Mouse (Mus musculus) E14TG2a.4 (cell line): ENCODE results near the gene Ralgapa2.

ENCODE experiments used
- H3K27me3 ChIP-seq: 2 replicates; pipeline ENCODE4 v1.6.1; 2014; ENCODE audit warnings: low read length, control low read depth; ENCODE audit not compliant: insufficient read depth
- H3K36me3 ChIP-seq: 2 replicates; pipeline ENCODE4 v1.6.1; 2014; ENCODE audit warnings: low read length, control low read depth; ENCODE audit not compliant: insufficient read depth
- H3K4me1 ChIP-seq: replicated peaks from 2 replicates; pipeline ENCODE4 v1.6.1; 2014; ENCODE audit warnings: low read depth, low read length, control low read depth
- H3K4me3 ChIP-seq: replicated peaks from 2 replicates; pipeline ENCODE4 v1.5.1; 2014; ENCODE audit warnings: mild to moderate bottlenecking, low read length
- H3K9me3 ChIP-seq: 2 replicates; pipeline ENCODE4 v1.6.1; 2014; ENCODE audit warnings: low read length, control low read depth
- CTCF ChIP-seq: conservative IDR thresholded peaks from 2 replicates; pipeline ENCODE4 v1.5.1; 2014; ENCODE audit warnings: low read length
- NANOG ChIP-seq: IDR thresholded peaks from 2 replicates; pipeline ENCODE4 v1.6.1; 2014; ENCODE audit warnings: borderline replicate concordance, low read length, mixed read lengths
- POU5F1 ChIP-seq: IDR thresholded peaks from 2 replicates; pipeline ENCODE4 v1.6.1; 2014; ENCODE audit warnings: low read length, borderline replicate concordance

The Ralgapa2 gene

DNA sequence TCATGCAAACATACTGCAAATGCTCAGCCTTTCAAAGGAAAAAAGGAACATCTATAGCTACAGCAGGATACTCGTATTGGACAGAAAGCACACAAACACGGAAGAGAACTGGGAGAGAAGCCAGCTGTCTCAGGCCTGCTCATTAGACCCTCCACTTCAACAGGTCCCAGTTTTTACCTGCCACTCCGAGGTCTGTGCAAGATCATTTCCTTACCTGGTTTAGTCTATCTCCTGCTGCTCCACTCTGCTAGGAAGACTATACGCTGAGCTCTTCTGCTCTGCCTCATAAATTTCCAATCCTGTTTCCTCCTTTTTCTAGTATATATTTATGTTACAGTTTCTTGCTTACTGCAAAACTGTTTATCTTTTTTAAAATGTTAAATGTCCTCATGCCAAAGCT lies 70.4 kb downstream of the Ralgapa2 start:
- H3K27me3 ChIP-seq, result no peaks in the 10 kb centered on the region
- no peaks in the 10 kb centered on the region for H3K4me1 ChIP-seq
- H3K36me3 ChIP-seq, result peaks cover 17% of the 10 kb centered on the region
- H3K9me3 ChIP-seq, result no peaks in the 10 kb centered on the region
- H3K4me3 ChIP-seq, result no peak overlapping the region
- TF ChIP-seq CTCF (no peak), NANOG (no peak), POU5F1 (no peak)

DNA sequence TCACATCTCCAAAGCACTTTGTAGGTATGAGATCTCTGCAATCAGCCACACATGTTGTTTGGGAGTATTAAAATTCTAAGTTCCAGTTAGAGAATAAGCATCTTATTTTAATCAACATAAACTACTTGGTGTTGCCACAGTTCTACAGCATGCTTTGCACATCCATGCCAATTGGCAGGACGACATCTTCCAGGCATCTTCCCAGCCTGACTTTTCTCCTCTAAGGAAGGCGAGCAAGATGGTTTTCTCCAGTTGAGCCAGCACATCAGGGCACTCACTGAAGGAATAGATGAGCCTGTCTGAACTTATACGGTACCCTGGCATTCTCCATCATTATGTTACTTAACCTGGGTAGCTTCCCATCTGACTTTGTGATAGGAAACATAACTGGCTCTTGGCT lies 83.4 kb downstream of the Ralgapa2 start:
- H3K4me3 ChIP-seq, result no peak overlapping the region
- H3K27me3 ChIP-seq, result no peaks in the 10 kb centered on the region
- H3K9me3 ChIP-seq, result no peaks in the 10 kb centered on the region
- peaks cover 20% of the 10 kb centered on the region for H3K36me3 ChIP-seq
- no peak for TF ChIP-seq CTCF
- no peak for TF ChIP-seq POU5F1
- no peak for TF ChIP-seq NANOG
- H3K4me1 ChIP-seq, result no peaks in the 10 kb centered on the region

- TF ChIP-seq POU5F1, result no peak
- no peak for TF ChIP-seq CTCF
- Histone ChIP-seq H3K9me3 (no peaks in the 10 kb centered on the region), H3K4me1 (no peaks in the 10 kb centered on the region), H3K4me3 (no peak overlapping the region), H3K36me3 (peaks cover 20% of the 10 kb centered on the region), H3K27me3 (no peaks in the 10 kb centered on the region)
Observed at GRCm38 (mm10) chr2:146427380-146427779, 84.8 kb downstream of the Ralgapa2 start.

DNA sequence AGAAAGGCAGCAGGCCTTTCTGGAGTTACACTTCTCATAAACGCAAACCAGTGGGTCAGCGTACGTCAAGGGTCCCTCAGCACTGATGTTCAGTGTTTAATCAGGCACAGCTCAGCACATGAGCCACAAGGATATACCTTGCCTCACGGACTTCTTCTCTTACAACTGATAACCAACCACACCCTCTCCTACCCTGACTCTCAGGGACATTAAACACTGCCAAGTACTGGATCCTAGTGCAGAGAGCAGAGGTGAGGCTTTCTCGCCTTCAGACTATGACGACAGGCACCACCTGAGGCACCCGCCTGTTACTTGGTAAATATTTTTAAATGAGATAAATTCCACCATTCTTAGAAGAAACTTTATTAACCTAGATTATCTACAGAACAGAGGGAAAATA lies 85.8 kb downstream of the Ralgapa2 start:
- H3K36me3 ChIP-seq, result peaks cover 20% of the 10 kb centered on the region
- H3K4me1 ChIP-seq, result no peaks in the 10 kb centered on the region
- TF ChIP-seq POU5F1 (no peak), NANOG (no peak), CTCF (no peak)
- no peaks in the 10 kb centered on the region for H3K9me3 ChIP-seq
- no peaks in the 10 kb centered on the region for H3K27me3 ChIP-seq
- no peak overlapping the region for H3K4me3 ChIP-seq

DNA sequence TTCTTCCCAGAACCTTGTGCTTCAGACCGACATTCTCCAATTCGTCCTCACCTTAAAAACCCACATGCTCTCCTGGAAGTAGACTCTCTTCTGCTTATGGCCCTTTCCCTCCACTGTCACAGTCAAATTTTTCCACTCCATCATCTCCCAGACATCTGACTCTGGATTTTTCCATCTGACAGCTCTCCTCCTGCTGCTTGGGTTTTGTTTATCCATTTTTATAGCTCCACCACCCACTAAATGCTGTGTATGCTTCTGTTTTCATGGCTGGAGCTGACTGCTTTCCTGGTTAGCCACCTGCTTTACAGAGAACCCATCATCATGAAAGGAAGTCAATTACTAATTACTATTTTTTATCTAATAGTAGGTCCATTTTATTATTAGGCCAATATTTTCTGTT lies 86.9 kb downstream of the Ralgapa2 start:
- Histone ChIP-seq H3K27me3 (no peaks in the 10 kb centered on the region), H3K4me3 (no peak overlapping the region), H3K36me3 (peaks cover 24% of the 10 kb centered on the region), H3K4me1 (no peaks in the 10 kb centered on the region), H3K9me3 (no peaks in the 10 kb centered on the region)
- TF ChIP-seq POU5F1, result no peak
- no peak for TF ChIP-seq NANOG
- TF ChIP-seq CTCF, result no peak

GRCm38 (mm10) chr2:146423710-146424301 lies 88.3 kb downstream of the Ralgapa2 start:
- H3K4me3 ChIP-seq, result no peak overlapping the region
- H3K36me3 ChIP-seq, result peaks cover 14% of the 10 kb centered on the region
- no peaks in the 10 kb centered on the region for H3K9me3 ChIP-seq
- no peaks in the 10 kb centered on the region for H3K27me3 ChIP-seq
- H3K4me1 ChIP-seq, result no peaks in the 10 kb centered on the region
- TF ChIP-seq NANOG (no peak), CTCF (no peak)

GRCm38 (mm10) chr2:146423032-146423691 lies 89.0 kb downstream of the Ralgapa2 start:
- no peak for TF ChIP-seq CTCF
- no peak for TF ChIP-seq NANOG
- TF ChIP-seq POU5F1, result no peak
- peaks cover 12% of the 10 kb centered on the region; the same call in 1 of the 2 replicates for H3K36me3 ChIP-seq

GRCm38 (mm10) chr2:146416283-146416682 lies 95.9 kb downstream of the Ralgapa2 start:
- Histone ChIP-seq H3K4me3 (no peak overlapping the region), H3K9me3 (no peaks in the 10 kb centered on the region), H3K36me3 (0 out of 2 replicates have a peak, but pooled peaks cover 4% of the 10 kb centered on the region), H3K27me3 (no peaks in the 10 kb centered on the region), H3K4me1 (0 out of 2 replicates have a peak, but pooled peaks cover 4% of the 10 kb centered on the region)
- TF ChIP-seq POU5F1 (no peak), NANOG (no peak), CTCF (no peak)

More at GRCm38 (mm10) chr2:146423032-146423691, 89.0 kb downstream of the Ralgapa2 start:
- Histone ChIP-seq H3K9me3 (no peaks in the 10 kb centered on the region), H3K4me1 (no peaks in the 10 kb centered on the region), H3K27me3 (no peaks in the 10 kb centered on the region), H3K4me3 (no peak overlapping the region)
